ENCODE assay signal across 8 mouse cellular contexts in genomic region chrX:167208978-167209754, GRCm38 (mm10). TPM values are rescaled to one million over a fixed set of nuclear protein-coding genes. Genes with fewer than 3 reads are reported as not detected.
A peak's percentile ranks its signal among the peaks of the same experiment; 100 is the strongest.
DNase-seq lines count a peak whose midpoint lies in the region; ATAC-seq and TF ChIP-seq lines count a peak whose summit lies in the region.

Tmsb4x (minus strand) TSS chrX:167209315.

- no peaks in the 10 kb centered on the region for H3K9me3 ChIP-seq in forebrain, embryonic 13.5 days (replicated peaks)
- no peaks in the 10 kb centered on the region for H3K9me3 ChIP-seq in heart, postnatal 0 days (replicated peaks; ENCODE audit: control insufficient read depth, low read length)
- H3K9me3 ChIP-seq in liver, postnatal 0 days (ENCODE audit: low read length) = no peaks in the 10 kb centered on the region
- no peaks in the 10 kb centered on the region for H3K9me3 ChIP-seq in neural tube, embryonic 13.5 days

- H3K4me3 ChIP-seq in forebrain, embryonic 13.5 days = peak within 1 kb of the TSS; percentile 57
- H3K4me3 ChIP-seq in heart, postnatal 0 days (ENCODE audit: low read depth, low read length) = peak within 1 kb of the TSS; percentile 76
- peak within 1 kb of the TSS; percentile 56 for H3K4me3 ChIP-seq in liver, postnatal 0 days (ENCODE audit: low read depth, low read length)
- peak within 1 kb of the TSS; percentile 60 for H3K4me3 ChIP-seq in neural tube, embryonic 13.5 days
- H3K4me3 ChIP-seq in testis, adult 2 months (ENCODE audit: control insufficient read depth, low read depth, low read length) = peak within 1 kb of the TSS; percentile 82

- no peaks in the 10 kb centered on the region for H3K27me3 ChIP-seq in forebrain, embryonic 13.5 days
- no peaks in the 10 kb centered on the region for H3K27me3 ChIP-seq in heart, postnatal 0 days (ENCODE audit: control insufficient read depth, insufficient read depth, low read length)
- peaks cover 8% of the 10 kb centered on the region; the same call in 1 of the 2 replicates for H3K27me3 ChIP-seq in liver, postnatal 0 days (ENCODE audit: insufficient read depth, low read length)
- H3K27me3 ChIP-seq in neural tube, embryonic 13.5 days = peaks cover 32% of the 10 kb centered on the region
- no peaks in the 10 kb centered on the region for H3K27me3 ChIP-seq in testis, adult 2 months (ENCODE audit: control insufficient read depth, insufficient read depth, low read length)

- H3K9ac ChIP-seq in forebrain, embryonic 13.5 days = peak within 1 kb of the TSS; percentile 88
- H3K9ac ChIP-seq in heart, postnatal 0 days (replicated peaks; ENCODE audit: low read depth, low read length) = peak within 1 kb of the TSS; percentile 93
- H3K9ac ChIP-seq in liver, postnatal 0 days (replicated peaks) = peak within 1 kb of the TSS; percentile 66
- peak within 1 kb of the TSS; percentile 93 for H3K9ac ChIP-seq in neural tube, embryonic 13.5 days

- peaks cover 8% of the 10 kb centered on the region for H3K36me3 ChIP-seq in forebrain, embryonic 13.5 days (ENCODE audit: poor library complexity, severe bottlenecking)
- peaks cover 9% of the 10 kb centered on the region; the same call in 1 of the 2 replicates for H3K36me3 ChIP-seq in heart, postnatal 0 days (replicated peaks; ENCODE audit: control insufficient read depth, insufficient read depth, low read length)
- H3K36me3 ChIP-seq in liver, postnatal 0 days (replicated peaks; ENCODE audit: insufficient read depth, low read length) = no peaks in the 10 kb centered on the region
- H3K36me3 ChIP-seq in neural tube, embryonic 13.5 days = 0 out of 2 replicates have a peak, but pooled peaks cover 6% of the 10 kb centered on the region
- H3K36me3 ChIP-seq in testis, adult 2 months (ENCODE audit: control insufficient read depth, insufficient read depth, low read length) = no peaks in the 10 kb centered on the region

- WGBS in forebrain, embryonic 13.5 days = 11% methylated on average over 38 of the region's 39 CpGs
- 22% methylated on average over 39 of the region's 39 CpGs for WGBS in heart, postnatal 0 days
- 12% methylated on average over 35 of the region's 39 CpGs for WGBS in liver, postnatal 0 days (ENCODE audit: insufficient replicate concordance)
- WGBS in neural tube, embryonic 13.5 days = 19% methylated on average over 39 of the region's 39 CpGs

- no peak for TF ChIP-seq EP300 in heart, postnatal 0 days (IDR thresholded peaks at IDR 0.05; ENCODE audit: low read depth)
- TF ChIP-seq EP300 in liver, postnatal 0 days (IDR thresholded peaks at IDR 0.05; ENCODE audit: low read depth) = no peak; the same call in 1 of the 2 replicates

- TF ChIP-seq POLR2A in testis, adult 2 months (IDR thresholded peaks at IDR 0.05; ENCODE audit: control insufficient read depth, low read depth, low read length) = peak; percentile 89

- peak within 1 kb of the TSS; percentile 68 for H3K4me2 ChIP-seq in forebrain, embryonic 13.5 days
- H3K4me2 ChIP-seq in heart, postnatal 0 days (ENCODE audit: low read depth, low read length) = peak within 1 kb of the TSS; percentile 63
- H3K4me2 ChIP-seq in liver, postnatal 0 days (ENCODE audit: low read depth, low read length) = peak within 1 kb of the TSS; percentile 67
- H3K4me2 ChIP-seq in neural tube, embryonic 13.5 days = peak within 1 kb of the TSS; percentile 67

- peak; percentile 80 for DNase-seq in heart, postnatal 0 days (ENCODE audit: low spot score)
- peak; percentile 81 to 89 for DNase-seq in kidney, postnatal 4 days
- peak; percentile 79 for DNase-seq in liver, postnatal 0 days

- peak; percentile 67 for ATAC-seq in CD4-positive, CD25-positive, alpha-beta regulatory T cell, adult 4 months
- ATAC-seq in cerebellum, adult (ENCODE audit: insufficient number of reproducible peaks, low FRiP score, low TSS enrichment) = peak; percentile 90
- peak; percentile 92 for ATAC-seq in forebrain, embryonic 13.5 days
- ATAC-seq in heart, postnatal 0 days (ENCODE audit: insufficient read depth, low read depth) = peak; percentile 85
- ATAC-seq in liver, postnatal 0 days = peak; percentile 72
- peak; percentile 92 for ATAC-seq in neural tube, embryonic 13.5 days (ENCODE audit: low read depth)

- TF ChIP-seq CTCF in heart, postnatal 0 days (IDR thresholded peaks at IDR 0.05; ENCODE audit: low read depth) = no peak
- no peak for TF ChIP-seq CTCF in liver, postnatal 0 days (IDR thresholded peaks at IDR 0.05; ENCODE audit: low read depth)
- TF ChIP-seq CTCF in testis, adult 2 months (IDR thresholded peaks at IDR 0.05; ENCODE audit: control insufficient read depth, insufficient read depth, insufficient replicate concordance, low read depth, low read length) = no peak

- peak within 1 kb of the TSS; percentile 96 for H3K27ac ChIP-seq in forebrain, embryonic 13.5 days
- H3K27ac ChIP-seq in heart, postnatal 0 days (ENCODE audit: low read depth) = peak within 1 kb of the TSS; percentile 89
- peak within 1 kb of the TSS; percentile 81 for H3K27ac ChIP-seq in liver, postnatal 0 days (ENCODE audit: low read depth)
- peak within 1 kb of the TSS; percentile 97 for H3K27ac ChIP-seq in neural tube, embryonic 13.5 days (replicated peaks)
- H3K27ac ChIP-seq in testis, adult 2 months (ENCODE audit: control insufficient read depth, insufficient read depth, low read depth, low read length) = peak within 1 kb of the TSS; percentile 84

- 0 out of 2 replicates have a peak, but pooled peaks cover 10% of the 10 kb centered on the region for H3K4me1 ChIP-seq in forebrain, embryonic 13.5 days
- peaks cover 3% of the 10 kb centered on the region; the same call in 1 of the 2 replicates for H3K4me1 ChIP-seq in heart, postnatal 0 days (ENCODE audit: control insufficient read depth, insufficient read depth)
- H3K4me1 ChIP-seq in liver, postnatal 0 days (ENCODE audit: insufficient read depth) = no peaks in the 10 kb centered on the region
- H3K4me1 ChIP-seq in neural tube, embryonic 13.5 days (replicated peaks) = peaks cover 25% of the 10 kb centered on the region
- peaks cover 3% of the 10 kb centered on the region; the same call in 1 of the 2 replicates for H3K4me1 ChIP-seq in testis, adult 2 months (ENCODE audit: control insufficient read depth, insufficient read depth, low read length)

RNA-seq across cellular contexts. Expression of gene Tmsb4x, which starts in this region (rescaled TPM):
- over 10,000 TPM; 10,426 to 12,113 TPM for polyA plus RNA-seq in CD4-positive, CD25-positive, alpha-beta regulatory T cell, adult 4 months (2017; shearing (Covaris generic))
- 6,273 and 8,315 TPM in 2 replicates for polyA plus RNA-seq in forebrain, embryonic 13.5 days (2015; fragmentation: Nextera tagmentation; extraction: Ambion mirVana)
- total RNA-seq in heart, postnatal 0 days (2014; rRNA removed; ENCODE audit: low replicate concordance) = 495 and 525 TPM in 2 replicates
- polyA plus RNA-seq in heart, postnatal 0 days (2015; fragmentation: Nextera tagmentation; extraction: Ambion mirVana) = 2,040 and 2,137 TPM in 2 replicates
- polyA plus RNA-seq in liver, postnatal 0 days (2015; fragmentation: Nextera tagmentation; extraction: Ambion mirVana) = 1,722 and 1,837 TPM in 2 replicates
- polyA plus RNA-seq in neural tube, embryonic 13.5 days (2015; fragmentation: Nextera tagmentation; extraction: Ambion mirVana) = 6,861 and 7,374 TPM in 2 replicates
- 60.8 and 64.0 TPM in 2 replicates for polyA plus RNA-seq in testis, adult 2 months (2012; rRNA removed)

Comparison
In these comparisons a context has a peak if more than half of its experiments do, and no peak if none do; other contexts are left out.
1. Peak in every context shown above with its lines: DNase-seq, ATAC-seq, H3K4me3 ChIP-seq and H3K27ac ChIP-seq.
2. RNA of gene Tmsb4x (polyA plus RNA-seq): 10,426 to 12,113 TPM in CD4-positive, CD25-positive, alpha-beta regulatory T cell, adult 4 months, 6,273 to 8,315 TPM in forebrain, embryonic 13.5 days, 6,861 to 7,374 TPM in neural tube, embryonic 13.5 days, 2,040 to 2,137 TPM in heart, postnatal 0 days and 1,722 to 1,837 TPM in liver, postnatal 0 days; 60.8 to 64.0 TPM in testis, adult 2 months; every median in the first group is over 10 times any median in the second.